In the genomic region with DNA sequence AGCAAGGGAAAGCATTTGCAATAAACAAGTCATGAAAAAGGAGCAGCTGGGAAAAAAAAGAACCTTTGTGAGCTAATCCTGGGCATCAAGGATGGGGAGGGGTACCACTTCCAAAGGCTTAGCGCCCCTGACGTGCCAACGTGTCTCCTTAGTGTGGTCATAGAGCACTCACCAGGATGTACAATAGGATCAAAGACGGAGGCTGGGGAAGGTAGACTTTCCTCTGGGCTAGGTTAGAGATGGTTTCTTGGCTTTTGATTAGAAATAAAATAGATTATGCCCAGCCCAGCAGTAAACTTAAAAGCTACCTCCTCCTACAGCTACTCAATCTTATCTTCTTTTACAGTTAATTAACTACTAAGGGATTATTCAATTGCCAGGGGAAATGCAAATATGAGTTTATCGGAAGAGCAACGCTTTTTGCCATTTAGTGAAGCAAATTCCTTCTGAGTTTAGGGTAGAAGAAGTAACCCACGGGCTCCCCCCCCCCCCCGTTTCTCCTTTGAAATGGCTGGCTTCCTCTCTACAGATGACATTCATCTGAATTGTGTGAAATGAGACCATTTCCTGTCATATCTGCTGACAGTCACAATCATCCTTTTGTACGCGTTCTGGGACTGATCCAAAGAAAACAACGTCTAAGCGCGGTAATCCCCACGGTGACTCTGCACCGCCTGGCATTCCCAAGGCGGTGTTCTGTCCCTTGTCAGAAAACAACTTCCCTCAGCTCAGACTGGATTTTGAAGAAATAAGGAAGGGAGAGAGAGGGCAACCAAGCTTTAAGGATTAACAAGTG, we compare ENCODE assay signal across 9 mouse cellular contexts.
A peak's percentile ranks its signal among the peaks of the same experiment; 100 is the strongest.
DNase-seq lines count a peak whose midpoint lies in the region; ATAC-seq lines count a peak whose summit lies in the region.
"Had no signal": no experiment of that assay in that cellular context is flagged by ENCODE, and none has a peak within 500 bp of the region (broad histone marks: within the 10 kb centered on the region; RNA-seq: fewer than 3 reads in every experiment).

No protein-coding gene starts in this region.

- WGBS in forebrain, embryonic 10.5 days: 77% methylated on average over 16 of the region's 16 CpGs
- WGBS in forebrain, embryonic 11.5 days: 74% methylated on average over 16 of the region's 16 CpGs
- WGBS in heart, embryonic 14.5 days: 54% methylated on average over 16 of the region's 16 CpGs

- H3K4me3 ChIP-seq in forebrain, embryonic 10.5 days: no peak overlapping the region
- no peak overlapping the region for H3K4me3 ChIP-seq in forebrain, embryonic 11.5 days (ENCODE audit: low read depth, low read length)
- H3K4me3 ChIP-seq in heart, embryonic 14.5 days (ENCODE audit: control insufficient read depth in 1 of 2, insufficient read depth in 1 of 2, low read depth in 1 of 2, low read length in 2 of 2): no peak overlapping the region

- H3K27ac ChIP-seq in forebrain, embryonic 10.5 days: peak overlapping the region; percentile 35; the same call in 1 of the 2 replicates
- no peak overlapping the region for H3K27ac ChIP-seq in forebrain, embryonic 11.5 days (ENCODE audit: low read depth, low read length)
- peak overlapping the region; percentile 15 to 48 for H3K27ac ChIP-seq in heart, embryonic 14.5 days (replicated peaks in 1 of 2; ENCODE audit: control insufficient read depth in 1 of 2, insufficient read depth in 1 of 2, low read depth in 2 of 2, low read length in 2 of 2)

- no peaks in the 10 kb centered on the region for H3K9me3 ChIP-seq in forebrain, embryonic 10.5 days
- H3K9me3 ChIP-seq in forebrain, embryonic 11.5 days (ENCODE audit: control insufficient read depth, low read length): no peaks in the 10 kb centered on the region
- H3K9me3 ChIP-seq in heart, embryonic 14.5 days (ENCODE audit: control insufficient read depth, low read length): no peaks in the 10 kb centered on the region

- H3K27me3 ChIP-seq in forebrain, embryonic 10.5 days (ENCODE audit: poor library complexity, severe bottlenecking): no peaks in the 10 kb centered on the region
- no peaks in the 10 kb centered on the region for H3K27me3 ChIP-seq in forebrain, embryonic 11.5 days (ENCODE audit: control insufficient read depth, insufficient read depth, low read length)
- H3K27me3 ChIP-seq in heart, embryonic 14.5 days (ENCODE audit: control insufficient read depth, insufficient read depth, low read length): no peaks in the 10 kb centered on the region

- 0 out of 2 replicates have a peak, but pooled peaks cover 3% of the 10 kb centered on the region for H3K4me1 ChIP-seq in forebrain, embryonic 10.5 days
- no peaks in the 10 kb centered on the region for H3K4me1 ChIP-seq in forebrain, embryonic 11.5 days (replicated peaks; ENCODE audit: control insufficient read depth, insufficient read depth, low read length)
- H3K4me1 ChIP-seq in heart, embryonic 14.5 days (ENCODE audit: control insufficient read depth in 2 of 2, insufficient read depth in 2 of 2, low read length in 2 of 2): peaks cover 19% of the 10 kb centered on the region in 2 experiments

- H3K4me2 ChIP-seq in forebrain, embryonic 11.5 days (ENCODE audit: low read depth, low read length, severe bottlenecking): no peak overlapping the region
- peak overlapping the region; percentile 15; the same call in 1 of the 2 replicates for H3K4me2 ChIP-seq in heart, embryonic 14.5 days (ENCODE audit: low read length)

- no peak for DNase-seq in forebrain, embryonic 10.5 days (ENCODE audit: extremely low spot score, low spot score)
- DNase-seq in forebrain, embryonic 11.5 days (ENCODE audit: low spot score): no peak
- peak; percentile 88 for DNase-seq in Muller cell, postnatal 12 days (ENCODE audit: inconsistent ontology term)
- peak; percentile 39 to 60 for DNase-seq in kidney, postnatal 36 days
- DNase-seq in ovary, postnatal 36 days (ENCODE audit: low spot score): no peak
- no peak for DNase-seq in thymus, adult 18-20 months
- DNase-seq: layer of hippocampus, adult 9-11 months had no signal

- H3K9ac ChIP-seq in forebrain, embryonic 11.5 days (ENCODE audit: low read length): no peak overlapping the region
- no peak overlapping the region for H3K9ac ChIP-seq in heart, embryonic 14.5 days (ENCODE audit: low read length)

- ATAC-seq in forebrain, embryonic 11.5 days (replicated peaks; ENCODE audit: low FRiP score): no peak
- peak; percentile 49; the same call in 1 of the 2 replicates for ATAC-seq in heart, embryonic 14.5 days (ENCODE audit: insufficient number of reproducible peaks, insufficient read depth, low FRiP score, low read depth)
- no peak for ATAC-seq in CD4-positive, CD25-positive, alpha-beta regulatory T cell, adult 4 months

- H3K36me3 ChIP-seq in forebrain, embryonic 10.5 days (replicated peaks): peaks cover 94% of the 10 kb centered on the region
- H3K36me3 ChIP-seq in forebrain, embryonic 11.5 days (ENCODE audit: control insufficient read depth, insufficient read depth, low read length): no peaks in the 10 kb centered on the region
- H3K36me3 ChIP-seq in heart, embryonic 14.5 days (ENCODE audit: control insufficient read depth, insufficient read depth, low read length): peaks cover 44% of the 10 kb centered on the region

Comparison
In these comparisons a context has a peak if more than half of its experiments do, and no peak if none do; other contexts are left out.
1. DNase-seq: peak in Muller cell, postnatal 12 days (single experiment) and kidney, postnatal 36 days (2 of 2); none in forebrain, embryonic 10.5 days (single experiment), forebrain, embryonic 11.5 days (single experiment), ovary, postnatal 36 days (single experiment) and thymus, adult 18-20 months (0 of 2).